Mouse (Mus musculus): ENCODE data around the gene Capn1. TPM values are rescaled to one million over a fixed set of nuclear protein-coding genes. Genes with fewer than 3 reads are reported as not detected.

Capn1 gene
- total RNA-seq, 4 experiments from 2014 or later = 85.0 to 113 (median 89.0) TPM

DNA sequence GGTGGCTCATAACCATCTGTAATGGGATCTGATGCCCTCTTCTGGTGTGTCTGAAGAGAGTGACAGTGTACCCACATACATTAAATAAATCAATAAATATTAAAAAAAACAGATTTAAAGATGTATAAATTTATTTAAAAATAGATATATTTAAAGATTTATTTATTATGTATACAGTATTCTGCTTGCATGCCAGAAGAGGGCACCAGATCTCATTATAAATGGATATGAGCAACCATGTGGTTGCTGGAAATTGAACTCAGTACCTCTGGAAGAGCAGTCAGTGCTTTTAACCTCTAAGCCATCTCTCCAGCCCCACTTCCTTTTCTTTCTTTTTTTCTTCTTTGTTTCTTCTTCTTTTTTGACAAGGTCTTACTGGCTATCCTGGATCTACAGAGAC, 24.3 kb upstream of the Capn1 start:
- no peak for DNase-seq (ENCODE audit: low spot score in 2 of 2)

DNA sequence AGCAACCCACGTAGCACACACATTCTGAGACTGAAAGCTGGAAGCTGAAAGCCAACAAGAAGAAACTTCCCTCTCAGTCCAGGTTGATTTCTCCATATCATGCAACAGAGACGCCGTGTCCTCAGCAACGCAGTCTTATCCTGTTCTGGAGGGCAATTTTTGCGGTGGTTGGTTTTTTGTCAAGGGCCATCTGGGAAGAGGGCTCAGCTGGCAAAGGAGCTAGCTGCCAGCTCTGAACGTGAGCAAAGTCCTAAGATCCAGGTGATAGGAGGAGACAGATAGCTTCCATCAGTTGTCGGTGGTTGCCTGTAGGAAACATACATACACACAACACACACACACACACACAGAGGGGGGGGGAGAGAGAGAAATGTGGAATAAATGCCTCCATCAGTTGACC, 22.6 kb upstream of the Capn1 start:
- no peak for DNase-seq (ENCODE audit: low spot score in 2 of 2)

DNA sequence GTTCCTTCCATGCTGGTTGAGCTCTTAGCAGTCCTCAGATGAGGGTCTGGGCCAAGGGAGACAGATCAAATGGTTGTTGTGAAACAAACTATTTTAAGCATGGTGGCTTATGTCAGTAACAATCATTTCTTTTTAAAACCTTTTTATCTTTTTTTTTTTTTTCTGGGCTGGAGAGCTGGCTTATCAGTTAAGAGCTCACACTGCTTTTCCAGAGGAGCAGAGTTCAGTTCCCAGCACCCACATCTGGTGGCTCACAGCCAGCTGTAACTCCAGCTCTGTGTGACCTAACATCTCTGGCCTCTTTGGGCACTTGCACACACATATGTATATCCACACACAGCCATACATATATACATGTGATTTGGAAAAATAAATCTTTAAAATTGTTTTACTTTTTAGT, 22.0 kb upstream of the Capn1 start:
- no peak for DNase-seq (ENCODE audit: low spot score in 2 of 2)

DNA sequence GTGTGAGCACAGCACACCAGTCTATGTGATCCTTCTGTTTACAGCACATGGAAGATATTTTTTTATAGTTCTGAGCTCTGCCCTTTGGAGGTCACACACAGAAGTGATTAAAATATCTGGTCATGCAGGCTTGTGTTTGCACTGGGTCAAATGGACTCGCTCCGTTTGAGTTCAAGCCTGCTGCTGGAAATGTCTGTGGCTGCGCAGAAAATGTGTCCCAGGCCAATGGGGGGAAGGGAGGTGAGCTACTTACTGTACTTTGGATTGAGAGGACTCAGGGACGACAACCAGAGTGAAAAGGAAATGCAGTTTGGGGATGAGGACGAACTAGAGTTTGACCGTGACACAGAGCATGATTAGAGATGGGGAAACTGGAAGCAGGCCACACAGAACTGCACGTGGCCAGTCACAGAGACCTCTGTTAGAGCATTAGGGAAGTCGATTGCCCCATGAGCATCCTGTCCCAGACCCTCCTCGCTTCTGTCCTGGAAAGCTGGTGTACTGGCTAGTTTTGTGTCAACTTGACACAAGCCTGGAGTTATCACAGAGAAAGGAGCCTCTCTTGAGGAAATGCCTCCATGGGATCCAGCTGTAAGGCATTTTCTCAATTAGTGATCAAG, 20.4 kb upstream of the Capn1 start:
- no peak for DNase-seq (ENCODE audit: low spot score in 2 of 2)

DNA sequence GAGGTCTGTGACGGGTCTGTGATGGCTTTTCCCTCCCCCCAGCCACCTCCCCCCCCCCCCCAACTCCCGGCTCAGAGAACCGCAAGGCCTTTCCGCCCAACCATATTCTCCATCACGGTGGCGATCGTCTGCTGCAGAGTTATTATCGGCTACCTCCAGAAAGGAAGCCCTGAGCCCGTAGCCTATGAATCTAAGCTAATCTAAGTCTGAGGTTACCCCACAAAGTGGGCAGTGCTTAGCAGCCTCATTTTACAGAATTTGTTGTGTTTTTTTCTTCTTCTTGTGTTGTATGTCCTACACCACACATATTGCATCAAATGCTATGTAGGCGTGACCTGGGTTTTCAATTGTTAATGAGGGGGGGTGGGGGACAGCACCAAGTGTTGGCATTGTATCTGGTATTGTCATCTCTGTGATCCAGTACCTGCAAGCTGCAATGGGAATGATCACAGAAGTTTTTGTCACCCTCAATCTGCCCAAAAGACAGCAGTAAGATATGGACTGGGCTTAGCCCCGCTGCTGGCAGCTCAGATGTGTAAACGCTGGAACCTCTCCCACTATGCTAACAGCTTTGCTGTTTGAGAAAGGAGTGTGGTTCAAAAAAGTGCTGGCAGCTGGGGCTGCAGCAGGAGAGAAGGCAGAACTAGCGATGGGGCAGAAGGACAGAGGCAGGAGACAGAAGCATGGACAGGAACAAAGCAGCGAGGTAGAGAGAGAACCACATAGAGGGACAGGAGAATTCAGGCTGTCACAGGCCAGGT, 15.0 kb upstream of the Capn1 start:
- DNase-seq (ENCODE audit: low spot score in 2 of 2) = no peak

DNA sequence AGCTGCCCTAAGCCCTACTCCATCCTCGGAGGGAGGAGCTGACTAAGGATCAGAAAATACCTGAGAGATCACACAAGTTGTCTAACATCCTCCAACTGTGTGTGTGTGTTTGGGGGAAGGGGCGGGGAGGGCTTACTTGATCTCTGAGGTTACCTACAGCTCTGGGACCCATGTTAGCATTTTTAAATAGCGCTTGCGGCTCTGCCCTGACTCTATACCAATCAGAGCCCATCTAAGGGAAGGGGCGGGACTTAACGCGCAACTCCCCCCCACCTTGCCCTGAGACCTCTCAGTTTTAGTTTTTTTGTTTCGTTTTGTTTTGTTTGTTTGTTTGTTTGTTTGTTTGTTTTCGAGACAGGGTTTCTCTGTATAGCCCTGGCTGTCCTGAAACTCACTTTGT, 13.7 kb upstream of the Capn1 start:
- DNase-seq (ENCODE audit: low spot score in 2 of 2) = no peak

DNA sequence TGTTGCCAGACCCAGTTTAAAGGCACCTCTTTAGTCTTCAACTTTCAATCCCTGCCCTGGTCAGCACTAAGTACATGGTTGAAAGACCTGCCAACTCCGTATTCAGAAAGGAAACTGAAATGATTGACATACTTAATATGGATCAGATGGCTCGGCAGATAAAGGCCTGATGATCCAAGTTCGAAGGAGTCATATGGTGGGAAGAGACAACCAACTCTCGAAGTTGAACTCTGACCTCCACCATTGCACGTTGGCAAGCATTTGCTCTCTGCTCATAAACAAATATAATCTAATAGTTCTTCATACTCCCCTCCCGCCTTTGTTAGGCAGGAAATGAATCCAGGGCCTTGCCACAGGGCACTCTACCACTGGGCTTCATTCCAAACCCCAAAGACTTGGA, 13.3 kb upstream of the Capn1 start:
- no peak for DNase-seq (ENCODE audit: low spot score in 2 of 2)

DNA sequence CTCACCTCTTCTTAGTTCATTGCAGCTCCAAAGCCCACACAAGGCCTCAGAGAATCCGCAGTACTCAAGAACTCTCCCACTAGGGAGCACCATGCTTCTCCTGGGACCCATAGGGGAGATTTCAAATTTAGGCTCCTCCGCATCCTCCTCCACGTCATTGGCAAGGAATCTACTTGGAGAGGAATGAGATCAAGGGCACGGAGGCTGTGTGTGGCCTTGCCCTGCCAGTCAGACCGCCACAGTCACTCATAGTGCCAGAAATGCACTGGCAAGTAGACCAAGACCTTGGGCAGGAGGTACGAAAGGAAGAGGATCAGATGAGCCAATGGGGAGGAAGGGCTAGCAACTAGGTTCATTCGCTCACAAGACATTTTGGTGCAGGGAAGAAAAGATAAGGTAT, 8.2 kb upstream of the Capn1 start:
- no peak for DNase-seq (ENCODE audit: low spot score in 2 of 2)

DNA sequence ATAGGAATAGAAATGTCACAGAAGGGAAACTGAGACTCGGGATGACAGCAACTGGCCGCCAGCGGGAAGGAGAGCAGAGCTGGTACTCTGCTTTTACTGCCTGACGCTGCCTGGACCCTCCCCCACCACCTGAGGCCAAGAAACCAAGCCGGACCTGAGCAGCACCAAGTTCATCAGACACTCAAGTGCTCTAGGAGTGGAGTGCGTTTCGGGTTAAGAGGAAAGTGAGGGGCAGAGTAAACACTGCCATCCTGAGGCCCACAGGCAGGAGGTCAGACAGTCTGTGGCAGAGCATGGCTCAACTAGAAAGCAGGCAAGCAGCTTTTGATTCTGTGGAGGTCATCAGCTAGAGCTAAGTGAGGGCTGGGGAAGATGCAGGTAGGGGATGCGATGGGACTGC, 7.4 kb upstream of the Capn1 start:
- DNase-seq (ENCODE audit: low spot score in 2 of 2) = no peak

DNA sequence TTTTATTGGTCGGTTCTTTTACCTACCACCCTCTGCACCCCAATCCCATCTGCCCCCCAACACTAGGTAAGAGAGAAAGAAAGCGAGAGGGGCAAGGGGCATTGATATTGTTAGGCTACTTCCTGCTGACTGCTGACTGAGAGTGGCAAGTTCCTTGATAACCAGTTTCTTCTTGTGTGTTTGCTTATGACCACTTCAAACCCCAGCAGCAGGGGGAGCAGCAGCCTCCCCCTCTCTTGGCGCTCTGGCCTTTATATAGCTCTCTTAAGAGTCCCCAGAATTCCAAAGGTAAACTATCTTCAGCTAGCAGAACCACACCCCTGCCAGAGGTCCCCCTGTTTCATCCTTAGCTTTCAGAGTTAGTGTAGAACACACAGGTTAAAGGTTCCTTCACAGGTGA, 4.6 kb upstream of the Capn1 start:
- no peak for DNase-seq (ENCODE audit: low spot score in 2 of 2)

DNA sequence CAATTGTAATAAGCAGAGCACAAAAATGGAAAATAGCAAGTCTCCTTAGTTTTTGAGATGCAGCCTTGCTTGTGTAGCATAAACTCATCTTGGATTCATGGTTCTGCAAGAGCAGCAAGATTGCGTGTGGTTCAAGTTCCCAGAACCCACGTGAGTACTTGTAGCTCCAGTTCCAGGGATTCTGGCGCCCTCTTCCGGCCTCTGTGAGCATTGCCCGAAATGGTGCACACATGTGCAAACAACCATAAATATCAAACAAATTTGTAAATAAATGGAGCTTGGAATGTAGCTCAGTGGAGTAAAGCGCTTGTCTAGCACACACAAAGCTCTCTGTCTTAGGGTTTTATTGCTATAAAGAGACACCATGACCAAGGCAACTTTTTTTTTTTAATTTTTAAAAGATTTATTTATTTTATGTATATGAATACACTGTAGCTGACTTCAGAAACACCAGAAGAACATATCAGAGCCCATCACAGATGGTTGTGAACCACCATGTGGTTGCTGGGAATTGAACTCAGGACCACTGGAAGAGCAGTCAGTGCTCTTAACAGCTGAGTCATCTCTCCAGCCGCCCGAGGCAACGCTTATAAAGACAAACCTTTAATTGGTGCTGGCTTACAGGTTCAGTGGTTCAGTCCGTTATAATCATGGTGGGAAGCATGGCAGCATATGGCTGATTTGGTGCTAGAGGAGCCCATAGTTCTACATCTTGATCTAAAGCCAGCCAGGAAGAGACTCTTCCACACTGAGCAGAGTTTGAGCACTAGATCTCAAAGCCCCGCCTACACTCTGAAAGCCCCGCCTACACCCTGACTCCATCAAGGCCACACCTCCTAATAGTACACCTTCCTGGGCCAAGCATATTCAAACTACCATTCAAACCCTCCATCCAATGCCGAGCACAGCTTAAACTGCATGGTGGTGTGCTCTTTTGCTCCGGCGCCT, 2.7 kb upstream of the Capn1 start:
- DNase-seq (ENCODE audit: low spot score in 2 of 2) = peak; percentile 87 to 88

DNA sequence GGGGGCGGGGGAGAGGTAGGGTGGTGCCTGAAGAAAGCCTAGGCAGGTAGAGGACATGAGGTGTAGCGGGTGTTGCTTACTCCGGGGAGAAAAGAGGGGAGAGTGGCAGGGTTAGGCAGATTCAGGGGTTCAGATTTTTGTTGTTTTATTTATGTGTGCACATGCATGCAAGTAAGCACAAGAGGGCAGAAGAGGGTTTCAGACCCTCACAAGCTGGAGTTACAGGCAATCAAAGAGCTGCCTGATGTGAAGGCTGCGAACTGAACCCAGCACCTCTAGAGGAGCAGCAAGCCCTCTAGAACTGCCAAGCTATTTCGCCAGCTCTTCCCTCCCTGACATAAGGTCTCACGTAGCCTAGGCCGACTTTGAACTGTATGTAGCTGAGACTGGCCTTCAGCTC, 835 bp upstream of the Capn1 start:
- no peak for DNase-seq (ENCODE audit: low spot score in 2 of 2)

DNA sequence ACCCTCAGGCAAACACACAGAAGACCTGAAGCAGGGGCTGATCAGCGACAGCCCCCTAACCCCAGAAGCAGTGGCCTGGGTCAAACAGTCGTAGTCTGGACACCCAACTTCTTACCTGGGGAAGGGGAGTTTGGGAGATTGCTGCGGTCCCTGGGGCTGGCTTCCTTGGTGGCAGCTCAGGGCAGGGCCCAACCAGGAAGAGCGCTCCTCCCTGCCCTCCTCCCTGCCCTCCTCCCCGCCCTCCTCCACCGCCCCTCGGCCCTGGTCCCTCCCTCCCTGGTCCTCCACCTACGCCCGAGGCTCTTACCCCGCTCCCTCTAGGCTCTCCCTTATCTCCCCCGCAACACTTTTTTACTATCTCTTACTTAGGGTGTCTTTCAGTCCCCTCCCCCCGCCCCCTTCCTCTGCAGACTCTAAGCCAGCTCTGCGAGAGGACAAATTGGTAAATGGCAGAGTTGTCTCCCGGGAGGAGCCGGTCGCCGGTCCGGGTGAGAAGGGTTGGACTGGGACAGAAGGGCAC, 646 bp downstream of the Capn1 start:
- DNase-seq (ENCODE audit: low spot score in 2 of 2) = peak in 1 of 2 experiments; percentile 20

DNA sequence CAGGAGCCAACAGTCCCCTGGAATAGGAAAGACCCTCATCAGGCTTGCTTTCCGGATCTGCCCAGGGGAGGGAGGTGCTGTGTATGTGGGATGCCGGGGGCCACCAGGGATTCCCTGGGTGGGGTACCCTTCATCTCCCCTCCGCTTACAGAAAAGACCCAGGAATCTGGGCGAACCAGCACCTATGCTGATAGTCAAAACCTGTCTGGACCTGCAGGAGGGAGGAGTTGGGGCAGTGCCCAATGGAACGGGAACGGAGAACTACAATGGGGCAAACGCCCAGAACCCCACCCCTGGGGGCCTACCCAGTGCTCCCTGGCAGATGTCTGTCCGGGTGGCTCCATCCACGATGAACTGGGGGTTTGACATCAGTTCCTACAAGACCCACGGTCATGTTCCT, 2.0 kb downstream of the Capn1 start:
- no peak for DNase-seq (ENCODE audit: low spot score in 2 of 2)

DNA sequence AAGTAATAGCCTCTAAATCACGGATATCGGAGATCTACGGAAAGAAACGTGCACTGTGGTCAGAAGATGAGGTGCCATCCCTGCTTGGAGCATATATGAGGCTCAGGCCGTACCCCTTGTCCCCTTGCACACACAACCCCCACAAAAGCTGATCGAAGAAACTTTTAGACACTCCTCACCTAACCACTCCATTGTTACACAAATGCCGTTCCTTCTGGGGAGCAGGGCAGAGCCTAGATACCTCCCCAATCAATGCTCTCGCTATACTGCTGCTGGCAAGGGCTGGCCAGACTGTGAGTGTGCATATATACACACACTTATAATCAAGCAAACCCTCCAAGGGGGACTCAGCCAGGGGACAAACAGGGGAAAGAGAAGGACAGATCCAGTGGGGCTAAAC, 6.6 kb downstream of the Capn1 start:
- DNase-seq (ENCODE audit: low spot score in 2 of 2) = no peak

DNA sequence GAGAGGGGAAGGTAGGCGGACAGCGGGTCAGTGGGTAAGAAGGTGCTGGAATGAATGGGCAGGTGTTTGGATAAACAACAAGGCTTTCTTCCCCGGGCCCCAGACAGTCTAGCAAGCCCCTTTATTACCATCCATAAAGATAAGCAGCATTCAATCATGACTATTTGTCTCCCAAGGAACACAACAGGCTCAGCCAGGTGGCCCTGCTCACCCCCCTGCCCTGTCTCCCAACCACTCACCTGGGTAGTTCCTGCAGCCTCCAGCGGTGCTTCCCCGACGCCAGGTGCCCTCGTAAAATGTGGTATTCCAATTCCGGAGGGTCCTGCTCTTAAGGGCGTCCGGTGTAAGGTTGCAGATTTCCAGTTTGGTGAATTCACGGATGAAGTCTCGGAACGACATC, 8.7 kb downstream of the Capn1 start:
- DNase-seq (ENCODE audit: low spot score in 2 of 2) = no peak

DNA sequence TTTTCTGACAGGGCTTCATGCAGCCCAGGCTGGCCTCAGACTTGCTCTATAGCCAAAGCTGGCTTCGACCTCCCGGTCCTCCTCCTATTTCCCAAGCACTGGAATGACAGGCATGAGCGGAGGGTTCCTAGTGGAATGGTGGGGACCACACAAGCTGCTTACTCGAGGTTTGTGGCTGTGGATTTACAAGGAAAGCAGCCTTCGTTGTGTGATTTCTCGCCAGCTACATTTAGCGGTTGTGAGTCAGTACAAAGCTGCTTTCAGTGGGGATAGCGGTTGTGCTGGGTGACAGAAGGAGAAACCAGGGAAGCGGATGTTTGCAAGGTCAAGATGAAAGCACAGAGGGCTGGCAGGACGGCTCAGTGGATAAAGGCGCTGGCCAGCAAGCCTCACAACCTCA, 10.2 kb downstream of the Capn1 start:
- DNase-seq (ENCODE audit: low spot score in 2 of 2) = no peak

DNA sequence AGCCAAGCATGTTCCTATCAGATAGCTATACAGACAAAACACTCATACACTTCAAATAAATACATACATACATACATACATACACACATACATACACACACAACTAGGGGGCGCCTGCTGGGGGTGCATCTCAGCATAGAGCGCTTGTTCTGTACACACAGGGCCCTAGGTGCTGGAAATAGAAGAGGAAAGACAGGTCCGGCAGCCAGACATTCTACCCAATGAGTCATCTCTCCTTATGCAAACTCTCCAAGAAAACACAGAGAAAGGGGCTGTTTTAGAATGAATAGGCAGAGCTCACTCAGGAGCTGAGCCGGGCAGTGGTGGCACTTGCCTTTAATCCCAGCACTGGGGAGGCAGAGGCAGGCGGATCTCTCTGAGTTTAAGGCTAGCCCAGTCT, 15.7 kb downstream of the Capn1 start:
- DNase-seq (ENCODE audit: low spot score in 2 of 2) = no peak

DNA sequence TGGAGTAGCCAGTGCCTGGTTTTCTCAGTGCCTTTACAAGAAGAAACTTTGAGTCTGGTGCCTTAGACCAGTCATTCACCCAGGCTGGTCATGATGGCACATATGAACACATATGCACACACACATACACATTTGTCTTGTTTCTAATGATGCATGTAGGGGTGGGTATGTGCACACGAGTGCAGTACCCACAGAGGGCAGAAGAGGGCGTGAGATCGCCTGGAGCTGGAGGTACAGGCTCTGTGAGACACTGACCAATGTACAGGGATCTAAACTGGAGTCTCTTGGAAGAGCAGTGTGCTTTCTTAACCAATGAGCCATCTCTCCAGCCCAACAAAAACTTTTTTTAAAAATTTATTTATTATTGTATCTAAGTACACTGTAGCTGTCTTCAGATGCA, 17.5 kb downstream of the Capn1 start:
- no peak for DNase-seq (ENCODE audit: low spot score in 2 of 2)

DNA sequence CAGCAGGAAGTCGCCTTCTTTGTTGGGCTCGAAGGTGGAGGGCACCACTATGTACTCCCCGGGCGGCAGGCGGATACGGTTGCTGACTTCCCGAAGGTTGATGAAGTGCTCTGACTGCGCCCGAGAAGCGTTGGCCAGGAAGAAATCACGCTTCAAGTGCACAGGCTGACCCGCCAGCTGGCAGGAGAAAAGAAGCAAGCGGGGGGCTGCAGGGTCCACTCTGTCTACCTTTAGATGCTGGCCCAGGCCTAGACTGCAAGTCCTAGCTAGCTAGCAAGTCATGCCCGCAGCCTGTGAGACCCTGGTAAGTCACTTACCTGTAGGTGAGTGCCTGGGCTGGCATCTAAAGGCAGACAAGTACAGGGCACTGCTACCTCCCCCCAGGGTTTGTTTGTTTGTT, 21.0 kb downstream of the Capn1 start:
- no peak for DNase-seq (ENCODE audit: low spot score in 2 of 2)

DNA sequence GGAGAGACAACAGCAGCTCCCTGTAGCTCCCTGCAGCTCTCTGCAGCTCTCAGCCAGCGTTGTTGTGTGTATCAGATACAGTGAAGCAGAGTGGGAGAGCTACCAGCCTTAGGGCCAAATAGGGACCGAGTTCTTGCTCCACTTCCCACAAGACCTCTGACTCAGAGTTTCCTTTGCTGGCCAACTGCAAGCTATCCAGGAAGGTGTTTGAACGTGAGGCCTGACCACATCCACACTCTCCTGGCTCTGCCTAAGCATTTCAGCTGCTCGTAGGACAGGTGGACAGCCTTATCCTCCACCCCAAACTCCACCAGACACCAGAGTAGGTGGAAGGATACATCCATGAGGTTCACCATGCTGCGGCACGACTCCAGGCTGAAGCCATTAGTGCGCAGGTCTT, 23.7 kb downstream of the Capn1 start:
- no peak for DNase-seq (ENCODE audit: low spot score in 2 of 2)

DNA sequence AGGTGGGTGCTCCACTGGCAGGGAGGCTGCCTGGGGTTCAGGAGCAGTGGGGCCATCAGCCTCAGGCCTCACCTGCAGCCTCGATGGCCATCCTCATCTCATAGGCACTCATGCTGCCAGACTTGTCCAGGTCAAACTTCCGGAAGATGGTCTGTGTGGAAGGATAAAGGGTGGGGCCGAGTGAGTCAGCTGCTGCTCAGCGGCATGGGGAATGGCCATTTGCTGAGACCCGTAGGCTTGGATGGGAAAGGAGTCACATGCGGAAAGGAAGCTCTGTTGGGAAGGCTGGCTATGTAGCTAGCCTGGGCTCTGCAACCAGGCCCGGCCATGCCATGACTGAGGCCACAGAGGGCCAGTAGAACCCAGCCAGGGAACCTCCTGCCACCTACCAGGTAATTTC, 24.2 kb downstream of the Capn1 start:
- DNase-seq (ENCODE audit: low spot score in 2 of 2) = no peak
